Mouse (Mus musculus) testis, adult 2 months (tissue): ENCODE data around the gene Cyp4v3. TPM values are rescaled to one million over a fixed set of nuclear protein-coding genes. Genes with fewer than 3 reads are reported as not detected.

ENCODE experiments used
- H3K27ac ChIP-seq: fragments of 200-500 bp; 2 replicates; pipeline ENCODE4 v1.5.1; 2012; ENCODE audit warnings: low read depth, low read length; ENCODE audit not compliant: control insufficient read depth, insufficient read depth
- H3K27me3 ChIP-seq: fragments of 200-500 bp; 2 replicates; pipeline ENCODE4 v1.6.1; 2012; ENCODE audit warnings: mild to moderate bottlenecking, low read length, moderate library complexity; ENCODE audit not compliant: control insufficient read depth, insufficient read depth
- H3K36me3 ChIP-seq: fragments of 200-500 bp; 2 replicates; pipeline ENCODE4 v1.6.1; 2012; ENCODE audit warnings: mild to moderate bottlenecking, low read length; ENCODE audit not compliant: control insufficient read depth, insufficient read depth
- H3K4me1 ChIP-seq: fragments of 200-500 bp; 2 replicates; pipeline ENCODE4 v1.6.1; 2012; ENCODE audit warnings: low read length; ENCODE audit not compliant: control insufficient read depth, insufficient read depth
- H3K4me3 ChIP-seq: fragments of 200-500 bp; 2 replicates; pipeline ENCODE4 v1.5.1; 2012; ENCODE audit warnings: low read depth, mild to moderate bottlenecking, low read length, moderate library complexity, mixed read lengths; ENCODE audit not compliant: control insufficient read depth
- CTCF ChIP-seq: fragments of 200-500 bp; IDR thresholded peaks from 2 replicates; pipeline ENCODE4 v1.5.1; 2012; ENCODE audit warnings: low read depth, mild to moderate bottlenecking, inconsistent platforms, low read length, moderate library complexity; ENCODE audit not compliant: control insufficient read depth, insufficient read depth, insufficient replicate concordance
- POLR2A ChIP-seq: fragments of 200-500 bp; IDR thresholded peaks from 2 replicates; pipeline ENCODE4 v1.6.1; 2012; ENCODE audit warnings: low read depth, mild to moderate bottlenecking, inconsistent platforms, low read length, moderate library complexity; ENCODE audit not compliant: control insufficient read depth
- polyA plus RNA-seq: library from polyadenylated mRNA; depleted of rRNA; stranded (reverse); fragments of >200 nt; gene quantifications from 2 replicates; pipeline ENCODE4 v1.2.3, GENCODE M21; 2012

Gene Cyp4v3
- polyA plus RNA-seq, 1 experiment: 0.35 TPM

GRCm38 (mm10) chr8:45277453-45277852, 55.6 kb downstream of the Cyp4v3 start:
- H3K4me1 ChIP-seq: no peaks in the 10 kb centered on the region; the same call in 1 of the 2 replicates
- no peaks in the 10 kb centered on the region for H3K36me3 ChIP-seq
- TF ChIP-seq CTCF: no peak
- no peak for TF ChIP-seq POLR2A
- H3K4me3 ChIP-seq: peak overlapping the region; percentile 83
- no peaks in the 10 kb centered on the region for H3K27me3 ChIP-seq
- H3K27ac ChIP-seq: no peak overlapping the region

GRCm38 (mm10) chr8:45274317-45274716, 58.7 kb downstream of the Cyp4v3 start:
- H3K4me3 ChIP-seq: no peak overlapping the region
- TF ChIP-seq POLR2A (no peak), CTCF (no peak)
- no peaks in the 10 kb centered on the region for H3K27me3 ChIP-seq
- H3K36me3 ChIP-seq: no peaks in the 10 kb centered on the region
- no peaks in the 10 kb centered on the region; the same call in 1 of the 2 replicates for H3K4me1 ChIP-seq
- no peak overlapping the region for H3K27ac ChIP-seq

GRCm38 (mm10) chr8:45269056-45269455, 64.0 kb downstream of the Cyp4v3 start:
- Histone ChIP-seq H3K36me3 (no peaks in the 10 kb centered on the region), H3K4me3 (no peak overlapping the region), H3K27me3 (no peaks in the 10 kb centered on the region), H3K27ac (no peak overlapping the region), H3K4me1 (no peaks in the 10 kb centered on the region)
- TF ChIP-seq POLR2A: no peak

- no peaks in the 10 kb centered on the region for H3K27me3 ChIP-seq
- no peak for TF ChIP-seq POLR2A
- no peak for TF ChIP-seq CTCF
- H3K36me3 ChIP-seq: no peaks in the 10 kb centered on the region
- no peaks in the 10 kb centered on the region for H3K4me1 ChIP-seq
- no peak overlapping the region for H3K27ac ChIP-seq
- H3K4me3 ChIP-seq: no peak overlapping the region
These were observed 64.5 kb downstream of the Cyp4v3 start for GRCm38 (mm10) chr8:45268485-45268884.

GRCm38 (mm10) chr8:45267611-45268391, 65.2 kb downstream of the Cyp4v3 start:
- TF ChIP-seq POLR2A (no peak), CTCF (no peak)
- Histone ChIP-seq H3K4me3 (no peak overlapping the region), H3K4me1 (no peaks in the 10 kb centered on the region), H3K27me3 (no peaks in the 10 kb centered on the region), H3K27ac (no peak overlapping the region), H3K36me3 (no peaks in the 10 kb centered on the region)

GRCm38 (mm10) chr8:45266993-45267392, 66.0 kb downstream of the Cyp4v3 start:
- no peak overlapping the region for H3K4me3 ChIP-seq
- TF ChIP-seq POLR2A (no peak), CTCF (no peak)
- no peak overlapping the region for H3K27ac ChIP-seq
- H3K27me3 ChIP-seq: no peaks in the 10 kb centered on the region
- no peaks in the 10 kb centered on the region for H3K36me3 ChIP-seq
- no peaks in the 10 kb centered on the region for H3K4me1 ChIP-seq

- Histone ChIP-seq H3K4me1 (no peaks in the 10 kb centered on the region), H3K27ac (no peak overlapping the region), H3K27me3 (no peaks in the 10 kb centered on the region), H3K36me3 (no peaks in the 10 kb centered on the region), H3K4me3 (no peak overlapping the region)
- TF ChIP-seq POLR2A (no peak), CTCF (no peak)
These were observed 68.1 kb downstream of the Cyp4v3 start for GRCm38 (mm10) chr8:45264918-45265317.

- H3K36me3 ChIP-seq: no peaks in the 10 kb centered on the region
- no peaks in the 10 kb centered on the region for H3K4me1 ChIP-seq
- H3K27me3 ChIP-seq: no peaks in the 10 kb centered on the region
- no peak overlapping the region for H3K27ac ChIP-seq
- TF ChIP-seq CTCF (no peak), POLR2A (no peak)
- H3K4me3 ChIP-seq: no peak overlapping the region
These were observed 70.2 kb downstream of the Cyp4v3 start for GRCm38 (mm10) chr8:45262851-45263250.
